Mouse (Mus musculus): ENCODE measurements at regions not wholly inside any gene's neighbourhood (a gene's known extent, or its start where the extent isn't known, plus 50 kb on each side); places are given as distances from the start of the nearest gene placed in this dataset.

DNA sequence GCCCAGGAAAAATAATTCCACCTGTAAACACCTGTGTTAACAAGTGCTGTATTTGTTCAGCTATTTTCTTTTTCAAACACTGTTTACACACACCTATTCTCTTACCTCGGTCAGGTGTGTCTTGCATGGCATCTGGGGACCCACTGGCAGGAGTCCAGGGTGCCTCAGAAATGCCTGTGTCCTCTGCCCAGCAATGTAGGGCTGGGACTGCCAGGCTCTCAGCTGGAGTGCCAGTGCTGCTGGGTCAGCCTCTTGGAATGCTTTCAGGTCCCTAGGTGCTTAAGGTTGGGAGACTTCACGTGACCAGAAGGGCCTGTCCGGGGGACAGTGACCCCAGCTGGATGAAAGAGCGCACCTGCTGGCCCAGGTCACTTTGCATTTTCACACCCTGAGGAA lies 112.4 kb upstream of the Id2 start:
- no peak for TF ChIP-seq POLR2A (IDR thresholded peaks at IDR 0.05; ENCODE audit: insufficient read depth, low read length)
- no peak for TF ChIP-seq CTCF (IDR thresholded peaks at IDR 0.05; ENCODE audit: low read depth, low read length)
- no peak for TF ChIP-seq EP300 (IDR thresholded peaks at IDR 0.05; ENCODE audit: insufficient read depth, low read depth, low read length)
